Mouse (Mus musculus): ENCODE data around the gene Apool.

DNA sequence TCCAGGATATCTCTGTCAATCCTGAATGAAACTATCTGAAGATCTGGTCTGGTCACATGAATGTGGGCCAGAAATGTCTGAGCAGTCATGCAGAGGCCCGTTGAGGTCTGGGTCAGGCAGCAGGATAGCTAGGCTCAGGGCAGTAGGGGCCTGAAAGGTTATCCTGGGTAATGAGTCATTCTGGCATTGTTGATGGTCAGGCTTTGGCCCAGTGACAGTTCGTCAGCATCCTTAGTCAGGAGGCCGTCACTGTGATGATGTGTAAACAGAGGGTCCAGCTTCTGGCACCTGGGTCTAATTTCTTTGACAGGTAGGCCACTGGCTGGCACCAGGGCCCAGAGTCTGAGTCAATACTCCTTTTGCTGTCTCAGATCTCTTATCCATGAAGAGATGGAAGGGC, 28.4 kb downstream of the Apool start:
- TF ChIP-seq POLR2A (IDR thresholded peaks at IDR 0.05; ENCODE audit: borderline replicate concordance, control insufficient read depth, low read depth, low read length) (no peak), CTCF (IDR thresholded peaks at IDR 0.05; ENCODE audit: control insufficient read depth, insufficient read depth, low read length) (no peak)

Data from bone marrow, adult 2 months (tissue).